Comparison of ENCODE assay signal across 11 mouse cellular contexts in genomic region chr11:57573686-57574274, GRCm38 (mm10). TPM values are rescaled to one million over a fixed set of nuclear protein-coding genes. Genes with fewer than 3 reads are reported as not detected.
DNase-seq lines count a peak whose midpoint lies in the region; ATAC-seq lines count a peak whose summit lies in the region.
"Had no signal": no experiment of that assay in that cellular context is flagged by ENCODE, and none has a peak within 500 bp of the region (broad histone marks: within the 10 kb centered on the region; RNA-seq: fewer than 3 reads in every experiment).

No protein-coding gene starts in this region.

- no peak for ATAC-seq in hindbrain, embryonic 11.5 days (ENCODE audit: low FRiP score)
- peak; percentile 45; the same call in 1 of the 2 replicates for ATAC-seq in forebrain, embryonic 16.5 days
- no peak for ATAC-seq in lung, embryonic 15.5 days (ENCODE audit: borderline replicate concordance, extremely low read depth, low FRiP score, low TSS enrichment)
- no peak for ATAC-seq in megakaryocyte progenitor cell, adult 5-6 weeks (replicated peaks; ENCODE audit: poor library complexity)

- peaks cover 32% of the 10 kb centered on the region for H3K4me1 ChIP-seq in hindbrain, embryonic 10.5 days (replicated peaks)
- H3K4me1 ChIP-seq in hindbrain, embryonic 11.5 days (replicated peaks; ENCODE audit: control insufficient read depth, insufficient read depth, low read length) = no peaks in the 10 kb centered on the region
- peaks cover 10% of the 10 kb centered on the region for H3K4me1 ChIP-seq in forebrain, embryonic 16.5 days (replicated peaks; ENCODE audit: control insufficient read depth, insufficient read depth, low read length)
- peaks cover 10% of the 10 kb centered on the region; the same call in 1 of the 2 replicates for H3K4me1 ChIP-seq in lung, embryonic 15.5 days

- H3K4me3 ChIP-seq in hindbrain, embryonic 10.5 days = no peak overlapping the region
- no peak overlapping the region for H3K4me3 ChIP-seq in hindbrain, embryonic 11.5 days (ENCODE audit: low read depth, low read length)
- H3K4me3 ChIP-seq in forebrain, embryonic 16.5 days (replicated peaks; ENCODE audit: low read length) = no peak overlapping the region
- H3K4me3 ChIP-seq in lung, embryonic 15.5 days = no peak overlapping the region

- H3K4me2 ChIP-seq in hindbrain, embryonic 11.5 days (replicated peaks; ENCODE audit: low read depth, low read length) = no peak overlapping the region
- no peak overlapping the region for H3K4me2 ChIP-seq in forebrain, embryonic 16.5 days (ENCODE audit: low read length)
- H3K4me2 ChIP-seq in lung, embryonic 15.5 days = peak overlapping the region; percentile 24; the same call in 1 of the 2 replicates

- peaks cover 10% of the 10 kb centered on the region for H3K9me3 ChIP-seq in hindbrain, embryonic 10.5 days
- no peaks in the 10 kb centered on the region for H3K9me3 ChIP-seq in hindbrain, embryonic 11.5 days (ENCODE audit: control insufficient read depth, low read length)
- H3K9me3 ChIP-seq in forebrain, embryonic 16.5 days (ENCODE audit: control insufficient read depth, low read length) = peaks cover 5% of the 10 kb centered on the region
- 0 out of 2 replicates have a peak, but pooled peaks cover 5% of the 10 kb centered on the region for H3K9me3 ChIP-seq in lung, embryonic 15.5 days

- peak overlapping the region; percentile 68; the same call in 1 of the 2 replicates for H3K27ac ChIP-seq in hindbrain, embryonic 10.5 days
- no peak overlapping the region for H3K27ac ChIP-seq in hindbrain, embryonic 11.5 days (ENCODE audit: low read depth, low read length)
- H3K27ac ChIP-seq in forebrain, embryonic 16.5 days (ENCODE audit: low read length) = peak overlapping the region; percentile 41; the same call in 1 of the 2 replicates
- no peak overlapping the region for H3K27ac ChIP-seq in lung, embryonic 15.5 days
- H3K27ac ChIP-seq: liver, embryonic 14.5 days had no signal

- 61% methylated on average over 14 of the region's 14 CpGs for WGBS in hindbrain, embryonic 10.5 days
- WGBS in hindbrain, embryonic 11.5 days = 64% methylated on average over 14 of the region's 14 CpGs
- WGBS in forebrain, embryonic 16.5 days = 50% methylated on average over 14 of the region's 14 CpGs
- WGBS in lung, embryonic 15.5 days = 32% methylated on average over 14 of the region's 14 CpGs

- no peak for DNase-seq in hindbrain, embryonic 10.5 days (ENCODE audit: low spot score)
- DNase-seq in hindbrain, embryonic 11.5 days (ENCODE audit: low spot score) = no peak
- DNase-seq in thymus, postnatal 4 days = peak; percentile 37
- no peak for DNase-seq in frontal cortex, postnatal 10 days (ENCODE audit: low spot score in 2 of 2)
- no peak for DNase-seq in urinary bladder, postnatal 4 days (ENCODE audit: low spot score in 2 of 2)
- DNase-seq: cerebellum, adult 18-20 months; gastrocnemius, postnatal 10 days had no signal

- peaks cover 5% of the 10 kb centered on the region; the same call in 1 of the 2 replicates for H3K27me3 ChIP-seq in hindbrain, embryonic 10.5 days (ENCODE audit: insufficient read depth, poor library complexity, severe bottlenecking)
- no peaks in the 10 kb centered on the region for H3K27me3 ChIP-seq in hindbrain, embryonic 11.5 days (ENCODE audit: control insufficient read depth, insufficient read depth, low read length)
- no peaks in the 10 kb centered on the region for H3K27me3 ChIP-seq in forebrain, embryonic 16.5 days (replicated peaks; ENCODE audit: control insufficient read depth, insufficient read depth, low read length)
- peaks cover 69% of the 10 kb centered on the region for H3K27me3 ChIP-seq in lung, embryonic 15.5 days

- no peaks in the 10 kb centered on the region for H3K36me3 ChIP-seq in hindbrain, embryonic 10.5 days
- H3K36me3 ChIP-seq in hindbrain, embryonic 11.5 days (ENCODE audit: control insufficient read depth, insufficient read depth, low read length) = no peaks in the 10 kb centered on the region
- no peaks in the 10 kb centered on the region for H3K36me3 ChIP-seq in forebrain, embryonic 16.5 days (ENCODE audit: control insufficient read depth, insufficient read depth)
- no peaks in the 10 kb centered on the region for H3K36me3 ChIP-seq in lung, embryonic 15.5 days

- H3K9ac ChIP-seq in hindbrain, embryonic 11.5 days (ENCODE audit: low read depth, low read length) = no peak overlapping the region
- H3K9ac ChIP-seq in forebrain, embryonic 16.5 days (replicated peaks; ENCODE audit: low read depth, low read length) = no peak overlapping the region
- H3K9ac ChIP-seq in lung, embryonic 15.5 days = no peak overlapping the region
- H3K9ac ChIP-seq: liver, embryonic 14.5 days had no signal

RNA-seq across cellular contexts. Expression of gene Mfap3, which starts 55.3 kb away (rescaled TPM):
- polyA plus RNA-seq in hindbrain, embryonic 10.5 days (2016; fragmentation: Nextera tagmentation; extraction: Ambion mirVana) = 49.5 and 50.1 TPM in 2 replicates
- polyA plus RNA-seq in hindbrain, embryonic 11.5 days (2014; fragmentation: Nextera tagmentation; extraction: Ambion mirVana) = 50.7 and 59.5 TPM in 2 replicates
- 63.8 and 72.7 TPM in 2 replicates for polyA plus RNA-seq in forebrain, embryonic 16.5 days (2015; fragmentation: Nextera tagmentation; extraction: Ambion mirVana)
- polyA plus RNA-seq in lung, embryonic 15.5 days (2015; fragmentation: Nextera tagmentation; extraction: Ambion mirVana) = 43.9 and 45.7 TPM in 2 replicates
- 24.0 and 25.7 TPM in 2 replicates for total RNA-seq in megakaryocyte progenitor cell, adult 5-6 weeks (2015)
- total RNA-seq in megakaryocyte progenitor cell, adult 5-6 weeks (2017) = 24.0 and 26.7 TPM in 2 replicates

RNA-seq across cellular contexts. Expression of gene Fam114a2, which starts 55.4 kb away (rescaled TPM):
- polyA plus RNA-seq in hindbrain, embryonic 10.5 days (2016; fragmentation: Nextera tagmentation; extraction: Ambion mirVana) = 70.3 and 70.5 TPM in 2 replicates
- 56.7 and 62.1 TPM in 2 replicates for polyA plus RNA-seq in hindbrain, embryonic 11.5 days (2014; fragmentation: Nextera tagmentation; extraction: Ambion mirVana)
- 111 TPM in 2 replicates for polyA plus RNA-seq in forebrain, embryonic 16.5 days (2015; fragmentation: Nextera tagmentation; extraction: Ambion mirVana)
- 78.7 and 81.8 TPM in 2 replicates for polyA plus RNA-seq in lung, embryonic 15.5 days (2015; fragmentation: Nextera tagmentation; extraction: Ambion mirVana)
- 38.7 and 39.8 TPM in 2 replicates for total RNA-seq in megakaryocyte progenitor cell, adult 5-6 weeks (2015)
- total RNA-seq in megakaryocyte progenitor cell, adult 5-6 weeks (2017) = 32.1 and 32.4 TPM in 2 replicates

Comparison
In these comparisons a context has a peak if more than half of its experiments do, and no peak if none do; other contexts are left out.
1. H3K27ac ChIP-seq: peak in hindbrain, embryonic 10.5 days (single experiment) and forebrain, embryonic 16.5 days (single experiment); none in hindbrain, embryonic 11.5 days (single experiment) and lung, embryonic 15.5 days (single experiment).